Mouse (Mus musculus): Measurements from ENCODE around the gene Gm13272. TPM values are rescaled to one million over a fixed set of nuclear protein-coding genes. Genes with fewer than 3 reads are reported as not detected.
"Not testable (repeated sequence)": the region's sequence is repeated elsewhere in the genome, so short reads cannot be mapped to it uniquely, and the experiment has no call there.

Gene Gm13272
- polyA plus RNA-seq, 1 experiment: not detected

- H3K27me3 ChIP-seq (ENCODE audit: control insufficient read depth, insufficient read depth, low read length, poor library complexity, severe bottlenecking): no peaks in the 10 kb centered on the region
- H3K9ac ChIP-seq (ENCODE audit: low read depth, poor library complexity, severe bottlenecking): no peak within 1 kb of the TSS
- TF ChIP-seq EP300 (IDR thresholded peaks at IDR 0.05; ENCODE audit: insufficient read depth, low read depth, low read length): no peak
- no peak for TF ChIP-seq POLR2A (IDR thresholded peaks at IDR 0.05; ENCODE audit: insufficient read depth, low read length)
- no peak for TF ChIP-seq CTCF (IDR thresholded peaks at IDR 0.05; ENCODE audit: low read depth, low read length)
- no peak within 1 kb of the TSS for H3K4me3 ChIP-seq (ENCODE audit: low read depth, low read length)
- no peaks in the 10 kb centered on the region for H3K36me3 ChIP-seq (ENCODE audit: control insufficient read depth, insufficient read depth, low read length, poor library complexity, severe bottlenecking)
- H3K4me1 ChIP-seq (ENCODE audit: control insufficient read depth, insufficient read depth, low read length): no peaks in the 10 kb centered on the region
- H3K9me3 ChIP-seq (replicated peaks; ENCODE audit: control insufficient read depth, insufficient read depth, low read length, poor library complexity, severe bottlenecking): no peaks in the 10 kb centered on the region
- no peak within 1 kb of the TSS for H3K27ac ChIP-seq (ENCODE audit: insufficient read depth, low read length)
Measured at GRCm38 (mm10) chr4:88815928-88816327, 36.3 kb downstream of the Gm13272 start, which contains the start of gene Ifna7. Gene Ifna7, plus strand, starts transcription at chr4:88816228.

GRCm38 (mm10) chr4:88819659-88820058 is 40.0 kb downstream of the Gm13272 start, which contains the start of gene Ifna11:
Gene Ifna11, plus strand, starts transcription at chr4:88819959.
- Histone ChIP-seq H3K9ac (ENCODE audit: low read depth, poor library complexity, severe bottlenecking) (no peak within 1 kb of the TSS), H3K4me3 (ENCODE audit: low read depth, low read length) (no peak within 1 kb of the TSS), H3K27me3 (ENCODE audit: control insufficient read depth, insufficient read depth, low read length, poor library complexity, severe bottlenecking) (no peaks in the 10 kb centered on the region), H3K36me3 (ENCODE audit: control insufficient read depth, insufficient read depth, low read length, poor library complexity, severe bottlenecking) (no peaks in the 10 kb centered on the region), H3K9me3 (replicated peaks; ENCODE audit: control insufficient read depth, insufficient read depth, low read length, poor library complexity, severe bottlenecking) (no peaks in the 10 kb centered on the region), H3K27ac (ENCODE audit: insufficient read depth, low read length) (no peak within 1 kb of the TSS), H3K4me1 (ENCODE audit: control insufficient read depth, insufficient read depth, low read length) (no peaks in the 10 kb centered on the region)
- TF ChIP-seq CTCF (IDR thresholded peaks at IDR 0.05; ENCODE audit: low read depth, low read length): no peak
- TF ChIP-seq EP300 (IDR thresholded peaks at IDR 0.05; ENCODE audit: insufficient read depth, low read depth, low read length): no peak
- TF ChIP-seq POLR2A (IDR thresholded peaks at IDR 0.05; ENCODE audit: insufficient read depth, low read length): no peak

GRCm38 (mm10) chr4:88822995-88823394 is 43.3 kb downstream of the Gm13272 start:
- TF ChIP-seq CTCF (IDR thresholded peaks at IDR 0.05; ENCODE audit: low read depth, low read length) (no peak), POLR2A (IDR thresholded peaks at IDR 0.05; ENCODE audit: insufficient read depth, low read length) (no peak)
- Histone ChIP-seq H3K4me1 (ENCODE audit: control insufficient read depth, insufficient read depth, low read length) (no peaks in the 10 kb centered on the region), H3K9ac (ENCODE audit: low read depth, poor library complexity, severe bottlenecking) (no peak overlapping the region), H3K4me3 (ENCODE audit: low read depth, low read length) (no peak overlapping the region), H3K36me3 (ENCODE audit: control insufficient read depth, insufficient read depth, low read length, poor library complexity, severe bottlenecking) (no peaks in the 10 kb centered on the region), H3K9me3 (replicated peaks; ENCODE audit: control insufficient read depth, insufficient read depth, low read length, poor library complexity, severe bottlenecking) (no peaks in the 10 kb centered on the region), H3K27ac (ENCODE audit: insufficient read depth, low read length) (no peak overlapping the region), H3K27me3 (ENCODE audit: control insufficient read depth, insufficient read depth, low read length, poor library complexity, severe bottlenecking) (no peaks in the 10 kb centered on the region)

GRCm38 (mm10) chr4:88827116-88827515 is 47.5 kb downstream of the Gm13272 start, which contains the start of gene Ifna6:
Gene Ifna6, plus strand, starts transcription at chr4:88827416.
- H3K4me1 ChIP-seq (ENCODE audit: control insufficient read depth, insufficient read depth, low read length); H3K9me3 ChIP-seq (replicated peaks; ENCODE audit: control insufficient read depth, insufficient read depth, low read length, poor library complexity, severe bottlenecking); H3K27ac ChIP-seq (ENCODE audit: insufficient read depth, low read length); H3K36me3 ChIP-seq (ENCODE audit: control insufficient read depth, insufficient read depth, low read length, poor library complexity, severe bottlenecking); H3K4me3 ChIP-seq (ENCODE audit: low read depth, low read length); H3K27me3 ChIP-seq (ENCODE audit: control insufficient read depth, insufficient read depth, low read length, poor library complexity, severe bottlenecking); H3K9ac ChIP-seq (ENCODE audit: low read depth, poor library complexity, severe bottlenecking): not testable (repeated sequence)

Other genes starting within 250 kb of the Gm13272 start
- not detected in 2 replicates for gene Ifna15, start 221.6 kb upstream of the Gm13272 start, polyA plus RNA-seq (2011; ENCODE audit: insufficient read depth, insufficient read length, low read depth, missing spikeins)
- not detected in 2 replicates for gene Ifna14, start 208.1 kb upstream of the Gm13272 start, polyA plus RNA-seq (2011; ENCODE audit: insufficient read depth, insufficient read length, low read depth, missing spikeins)
- not detected in 2 replicates for gene Ifna9, start 187.5 kb upstream of the Gm13272 start, polyA plus RNA-seq (2011; ENCODE audit: insufficient read depth, insufficient read length, low read depth, missing spikeins)
- not detected in 2 replicates for gene Ifna12, start 176.5 kb upstream of the Gm13272 start, polyA plus RNA-seq (2011; ENCODE audit: insufficient read depth, insufficient read length, low read depth, missing spikeins)
- not detected in 2 replicates for gene C87499, start 145.4 kb upstream of the Gm13272 start, polyA plus RNA-seq (2011; ENCODE audit: insufficient read depth, insufficient read length, low read depth, missing spikeins)
- not detected in 2 replicates for gene Ifna13, start 135.4 kb upstream of the Gm13272 start, polyA plus RNA-seq (2011; ENCODE audit: insufficient read depth, insufficient read length, low read depth, missing spikeins)
- gene Ifna16, start 102.9 kb upstream of the Gm13272 start, polyA plus RNA-seq (2011; ENCODE audit: insufficient read depth, insufficient read length, low read depth, missing spikeins): not detected in 2 replicates
- gene Ifna2, start 95.9 kb upstream of the Gm13272 start, polyA plus RNA-seq (2011; ENCODE audit: insufficient read depth, insufficient read length, low read depth, missing spikeins): not detected in 2 replicates
- gene Ifnab, start 88.5 kb upstream of the Gm13272 start, polyA plus RNA-seq (2011; ENCODE audit: insufficient read depth, insufficient read length, low read depth, missing spikeins): not detected in 2 replicates
- gene Gm26566, start 58.0 kb upstream of the Gm13272 start, polyA plus RNA-seq (2011; ENCODE audit: insufficient read depth, insufficient read length, low read depth, missing spikeins): not detected in 2 replicates
- gene Klhl9, start 57.4 kb upstream of the Gm13272 start, polyA plus RNA-seq (2011; ENCODE audit: insufficient read depth, insufficient read length, low read depth, missing spikeins): 79.5 and 83.1 TPM in 2 replicates
- gene Gm13271, start 25.0 kb upstream of the Gm13272 start, polyA plus RNA-seq (2011; ENCODE audit: insufficient read depth, insufficient read length, low read depth, missing spikeins): not detected in 2 replicates
- gene Gm13283, start 19.7 kb upstream of the Gm13272 start, polyA plus RNA-seq (2011; ENCODE audit: insufficient read depth, insufficient read length, low read depth, missing spikeins): not detected in 2 replicates
- gene Gm13290, start 6.0 kb upstream of the Gm13272 start, polyA plus RNA-seq (2011; ENCODE audit: insufficient read depth, insufficient read length, low read depth, missing spikeins): not detected in 2 replicates
- gene Gm13289, start 2.9 kb upstream of the Gm13272 start, polyA plus RNA-seq (2011; ENCODE audit: insufficient read depth, insufficient read length, low read depth, missing spikeins): not detected in 2 replicates
- gene Ifnz, start 2.3 kb downstream of the Gm13272 start, polyA plus RNA-seq (2011; ENCODE audit: insufficient read depth, insufficient read length, low read depth, missing spikeins): not detected in 2 replicates
- gene Gm13276, start 5.9 kb downstream of the Gm13272 start, polyA plus RNA-seq (2011; ENCODE audit: insufficient read depth, insufficient read length, low read depth, missing spikeins): not detected in 2 replicates
- gene Gm13277, start 8.8 kb downstream of the Gm13272 start, polyA plus RNA-seq (2011; ENCODE audit: insufficient read depth, insufficient read length, low read depth, missing spikeins): not detected in 2 replicates
- not detected in 2 replicates for gene Gm13278, start 11.7 kb downstream of the Gm13272 start, polyA plus RNA-seq (2011; ENCODE audit: insufficient read depth, insufficient read length, low read depth, missing spikeins)
- not detected in 2 replicates for gene Gm13275, start 14.6 kb downstream of the Gm13272 start, polyA plus RNA-seq (2011; ENCODE audit: insufficient read depth, insufficient read length, low read depth, missing spikeins)
- gene Gm13279, start 17.5 kb downstream of the Gm13272 start, polyA plus RNA-seq (2011; ENCODE audit: insufficient read depth, insufficient read length, low read depth, missing spikeins): not detected in 2 replicates
- gene Gm13285, start 19.8 kb downstream of the Gm13272 start, polyA plus RNA-seq (2011; ENCODE audit: insufficient read depth, insufficient read length, low read depth, missing spikeins): not detected in 2 replicates
- not detected in 2 replicates for gene Gm13287, start 23.4 kb downstream of the Gm13272 start, polyA plus RNA-seq (2011; ENCODE audit: insufficient read depth, insufficient read length, low read depth, missing spikeins)
- gene Gm13288, start 25.7 kb downstream of the Gm13272 start, polyA plus RNA-seq (2011; ENCODE audit: insufficient read depth, insufficient read length, low read depth, missing spikeins): not detected in 2 replicates
- gene Ifna7, start 36.4 kb downstream of the Gm13272 start, polyA plus RNA-seq (2011; ENCODE audit: insufficient read depth, insufficient read length, low read depth, missing spikeins): not detected in 2 replicates
- gene Ifna11, start 40.1 kb downstream of the Gm13272 start, polyA plus RNA-seq (2011; ENCODE audit: insufficient read depth, insufficient read length, low read depth, missing spikeins): not detected in 2 replicates
- not detected in 2 replicates for gene Ifna6, start 47.6 kb downstream of the Gm13272 start, polyA plus RNA-seq (2011; ENCODE audit: insufficient read depth, insufficient read length, low read depth, missing spikeins)
- gene Ifna5, start 55.7 kb downstream of the Gm13272 start, polyA plus RNA-seq (2011; ENCODE audit: insufficient read depth, insufficient read length, low read depth, missing spikeins): not detected in 2 replicates
- gene Ifna4, start 62.0 kb downstream of the Gm13272 start, polyA plus RNA-seq (2011; ENCODE audit: insufficient read depth, insufficient read length, low read depth, missing spikeins): not detected in 2 replicates
- not detected in 2 replicates for gene Ifna1, start 70.2 kb downstream of the Gm13272 start, polyA plus RNA-seq (2011; ENCODE audit: insufficient read depth, insufficient read length, low read depth, missing spikeins)
- gene Ifne, start 100.4 kb downstream of the Gm13272 start, polyA plus RNA-seq (2011; ENCODE audit: insufficient read depth, insufficient read length, low read depth, missing spikeins): not detected in 2 replicates

All from ES-Bruce4 (cell line).